Mouse (Mus musculus) lung, postnatal 4 days (tissue): Measurements from ENCODE around the gene Tmem11.
A peak's percentile ranks its signal among the peaks of the same experiment; 100 is the strongest.
"Not testable (repeated sequence)": the region's sequence is repeated elsewhere in the genome, so short reads cannot be mapped to it uniquely, and the experiment has no call there.

Experiments used
- DNase-seq, 2 experiments: peaks; one replicate each; pipeline ENCODE4 v3.0.0; 2021

The Tmem11 gene

GRCm38 (mm10) chr11:60878675-60879294 is at the start of gene Tmem11:
Gene Tmem11 (minus strand): TSS chr11:60879272.
- DNase-seq: peak; percentile 95 to 99

- peak; percentile 90 to 94 for DNase-seq
Measured at GRCm38 (mm10) chr11:60927264-60927663, 48.2 kb upstream of the Tmem11 start.

- no peak for DNase-seq
Measured at GRCm38 (mm10) chr11:60924981-60925380, 45.9 kb upstream of the Tmem11 start.

- DNase-seq: no peak
Measured at GRCm38 (mm10) chr11:60924498-60924897, 45.4 kb upstream of the Tmem11 start.

- DNase-seq: no peak
Measured at GRCm38 (mm10) chr11:60922964-60923363, 43.9 kb upstream of the Tmem11 start.

GRCm38 (mm10) chr11:60922195-60922594 is 43.1 kb upstream of the Tmem11 start:
- DNase-seq: no peak

GRCm38 (mm10) chr11:60920021-60920420 is 40.9 kb upstream of the Tmem11 start:
- DNase-seq: no peak

- DNase-seq: no peak
Measured at GRCm38 (mm10) chr11:60915201-60915600, 36.1 kb upstream of the Tmem11 start.

- DNase-seq: no peak
Measured at GRCm38 (mm10) chr11:60914491-60914890, 35.4 kb upstream of the Tmem11 start, which contains the start of gene Natd1. Gene Natd1 (minus strand): TSS chr11:60914750.

- peak; percentile 94 for DNase-seq
Measured at GRCm38 (mm10) chr11:60913301-60914196, 34.5 kb upstream of the Tmem11 start.

- no peak for DNase-seq
Measured at GRCm38 (mm10) chr11:60912525-60912973, 33.5 kb upstream of the Tmem11 start.

GRCm38 (mm10) chr11:60909626-60910025 is 30.6 kb upstream of the Tmem11 start:
- no peak for DNase-seq

GRCm38 (mm10) chr11:60908073-60908472 is 29.0 kb upstream of the Tmem11 start:
- no peak for DNase-seq

- DNase-seq: no peak
Measured at GRCm38 (mm10) chr11:60906449-60906848, 27.4 kb upstream of the Tmem11 start.

GRCm38 (mm10) chr11:60905407-60906120 is 26.5 kb upstream of the Tmem11 start:
- DNase-seq: no peak

- no peak for DNase-seq
Measured at GRCm38 (mm10) chr11:60903661-60904061, 24.6 kb upstream of the Tmem11 start.

- no peak for DNase-seq
Measured at GRCm38 (mm10) chr11:60902486-60902885, 23.4 kb upstream of the Tmem11 start.

- DNase-seq: no peak
Measured at GRCm38 (mm10) chr11:60902001-60902400, 22.9 kb upstream of the Tmem11 start.

- DNase-seq: no peak
Measured at GRCm38 (mm10) chr11:60895915-60896314, 16.8 kb upstream of the Tmem11 start.

- no peak for DNase-seq
Measured at GRCm38 (mm10) chr11:60890744-60891143, 11.7 kb upstream of the Tmem11 start.

- DNase-seq: no peak
Measured at GRCm38 (mm10) chr11:60890286-60890685, 11.2 kb upstream of the Tmem11 start.

GRCm38 (mm10) chr11:60889861-60890260 is 10.8 kb upstream of the Tmem11 start:
- no peak for DNase-seq

GRCm38 (mm10) chr11:60886986-60887385 is 7.9 kb upstream of the Tmem11 start:
- DNase-seq: not testable (repeated sequence)
